Mouse (Mus musculus): Measurements from ENCODE around the gene Ranbp3. TPM values are rescaled to one million over a fixed set of nuclear protein-coding genes. Genes with fewer than 3 reads are reported as not detected.
A peak's percentile ranks its signal among the peaks of the same experiment; 100 is the strongest.
"Not testable (repeated sequence)": the region's sequence is repeated elsewhere in the genome, so short reads cannot be mapped to it uniquely, and the experiment has no call there.

Gene Ranbp3
- polyA plus RNA-seq (2015; fragmentation: Nextera tagmentation; extraction: Ambion mirVana): 49.6 and 50.8 TPM in 2 replicates

- Histone ChIP-seq H3K4me2 (peak within 1 kb of the TSS; percentile 86), H3K27me3 (peaks cover 13% of the 10 kb centered on the region), H3K4me3 (replicated peaks) (peak within 1 kb of the TSS; percentile 81), H3K9me3 (replicated peaks) (no peaks in the 10 kb centered on the region), H3K4me1 (replicated peaks) (peaks cover 64% of the 10 kb centered on the region), H3K27ac (peak within 1 kb of the TSS; percentile 93), H3K36me3 (peaks cover 32% of the 10 kb centered on the region), H3K9ac (peak within 1 kb of the TSS; percentile 94)
- peak; percentile 93 for ATAC-seq (ENCODE audit: low read depth)
- peak; percentile 100 for DNase-seq
- 0% methylated on average over 53 of the region's 66 CpGs for WGBS (ENCODE audit: insufficient replicate concordance)
Observed at GRCm38 (mm10) chr17:56672941-56673646, at the start of gene Ranbp3. Ranbp3 (plus strand) TSS chr17:56673294.

GRCm38 (mm10) chr17:56625495-56625894 is 47.6 kb upstream of the Ranbp3 start:
- H3K4me2 ChIP-seq: peak overlapping the region; percentile 94
- H3K36me3 ChIP-seq: peaks cover 45% of the 10 kb centered on the region
- H3K9me3 ChIP-seq (replicated peaks): no peaks in the 10 kb centered on the region
- H3K27me3 ChIP-seq: peaks cover 2% of the 10 kb centered on the region; the same call in 1 of the 2 replicates
- 45% methylated on average over 3 of the region's 3 CpGs for WGBS (ENCODE audit: insufficient replicate concordance)
- ATAC-seq (ENCODE audit: low read depth) (no peak), DNase-seq (no peak)
- peak overlapping the region; percentile 91 for H3K9ac ChIP-seq
- peak overlapping the region; percentile 97 for H3K4me3 ChIP-seq (replicated peaks)
- H3K27ac ChIP-seq: peak overlapping the region; percentile 65; the same call in 1 of the 2 replicates
- H3K4me1 ChIP-seq (replicated peaks): peaks cover 33% of the 10 kb centered on the region

- no peak; the same call in 1 of the 2 replicates for ATAC-seq (ENCODE audit: low read depth)
- Histone ChIP-seq H3K4me3 (replicated peaks) (peak overlapping the region; percentile 97), H3K4me1 (replicated peaks) (peaks cover 33% of the 10 kb centered on the region), H3K27me3 (peaks cover 6% of the 10 kb centered on the region; the same call in 1 of the 2 replicates), H3K36me3 (peaks cover 38% of the 10 kb centered on the region), H3K4me2 (peak overlapping the region; percentile 94), H3K9me3 (replicated peaks) (no peaks in the 10 kb centered on the region), H3K27ac (peak overlapping the region; percentile 65), H3K9ac (peak overlapping the region; percentile 91)
- 0% methylated on average over 32 of the region's 32 CpGs for WGBS (ENCODE audit: insufficient replicate concordance)
- DNase-seq: no peak
Observed at GRCm38 (mm10) chr17:56626260-56626659, 46.8 kb upstream of the Ranbp3 start.

GRCm38 (mm10) chr17:56626754-56627470 is 46.2 kb upstream of the Ranbp3 start, which contains the start of gene Lonp1:
Lonp1 (minus strand) TSS chr17:56626887.
- no peaks in the 10 kb centered on the region for H3K9me3 ChIP-seq (replicated peaks)
- H3K36me3 ChIP-seq: peaks cover 31% of the 10 kb centered on the region
- ATAC-seq (ENCODE audit: low read depth): peak; percentile 86

GRCm38 (mm10) chr17:56627530-56628277 is 45.4 kb upstream of the Ranbp3 start, which contains the start of gene Catsperd:
Catsperd (plus strand) TSS chr17:56628143.
- 12% methylated on average over 26 of the region's 26 CpGs for WGBS (ENCODE audit: insufficient replicate concordance)
- peak within 1 kb of the TSS; percentile 58 for H3K27ac ChIP-seq
- peak within 1 kb of the TSS; percentile 58 for H3K9ac ChIP-seq
- peaks cover 6% of the 10 kb centered on the region; the same call in 1 of the 2 replicates for H3K27me3 ChIP-seq
- H3K36me3 ChIP-seq: peaks cover 23% of the 10 kb centered on the region
- H3K9me3 ChIP-seq (replicated peaks): no peaks in the 10 kb centered on the region
- peak within 1 kb of the TSS; percentile 94 for H3K4me2 ChIP-seq
- no peak for DNase-seq
- H3K4me1 ChIP-seq (replicated peaks): peaks cover 33% of the 10 kb centered on the region
- peak within 1 kb of the TSS; percentile 97 for H3K4me3 ChIP-seq (replicated peaks)
- peak; percentile 13; the same call in 1 of the 2 replicates for ATAC-seq (ENCODE audit: low read depth)

More at GRCm38 (mm10) chr17:56626754-56627470, 46.2 kb upstream of the Ranbp3 start, which contains the start of gene Lonp1:
- under 1% methylated on average over 51 of the region's 51 CpGs for WGBS (ENCODE audit: insufficient replicate concordance)
- Histone ChIP-seq H3K27me3 (peaks cover 6% of the 10 kb centered on the region; the same call in 1 of the 2 replicates), H3K4me3 (replicated peaks) (peak within 1 kb of the TSS; percentile 97), H3K9ac (peak within 1 kb of the TSS; percentile 91), H3K4me2 (peak within 1 kb of the TSS; percentile 94), H3K27ac (peak within 1 kb of the TSS; percentile 65), H3K4me1 (replicated peaks) (peaks cover 33% of the 10 kb centered on the region)
- peak; percentile 90 for DNase-seq

- not testable (repeated sequence) for H3K9ac ChIP-seq; H3K36me3 ChIP-seq; H3K4me3 ChIP-seq (replicated peaks); H3K27me3 ChIP-seq; ATAC-seq (ENCODE audit: low read depth); DNase-seq; H3K9me3 ChIP-seq (replicated peaks); H3K27ac ChIP-seq; H3K4me2 ChIP-seq
- peaks cover 27% of the 10 kb centered on the region for H3K4me1 ChIP-seq (replicated peaks)
- WGBS (ENCODE audit: insufficient replicate concordance): 74% methylated on average over 27 of the region's 27 CpGs
Observed at GRCm38 (mm10) chr17:56629800-56630781, 43.0 kb upstream of the Ranbp3 start.

- H3K4me1 ChIP-seq (replicated peaks): peaks cover 14% of the 10 kb centered on the region
- 53% methylated on average over 4 of the region's 4 CpGs for WGBS (ENCODE audit: insufficient replicate concordance)
Observed at GRCm38 (mm10) chr17:56631807-56632206, 41.3 kb upstream of the Ranbp3 start.

GRCm38 (mm10) chr17:56634023-56634422 is 39.1 kb upstream of the Ranbp3 start:
- 61% methylated on average over 6 of the region's 6 CpGs for WGBS (ENCODE audit: insufficient replicate concordance)
- Histone ChIP-seq H3K4me2 (no peak overlapping the region), H3K27ac (no peak overlapping the region), H3K9ac (no peak overlapping the region), H3K36me3 (no peaks in the 10 kb centered on the region), H3K4me1 (replicated peaks) (no peaks in the 10 kb centered on the region), H3K4me3 (replicated peaks) (no peak overlapping the region), H3K27me3 (peaks cover 4% of the 10 kb centered on the region; the same call in 1 of the 2 replicates), H3K9me3 (replicated peaks) (no peaks in the 10 kb centered on the region)
- no peak for DNase-seq
- ATAC-seq (ENCODE audit: low read depth): no peak

More at GRCm38 (mm10) chr17:56631807-56632206, 41.3 kb upstream of the Ranbp3 start:
- Histone ChIP-seq H3K9me3 (replicated peaks) (no peaks in the 10 kb centered on the region), H3K9ac (no peak overlapping the region), H3K27ac (no peak overlapping the region), H3K27me3 (peaks cover 6% of the 10 kb centered on the region; the same call in 1 of the 2 replicates), H3K36me3 (no peaks in the 10 kb centered on the region), H3K4me3 (replicated peaks) (no peak overlapping the region), H3K4me2 (no peak overlapping the region)
- DNase-seq (no peak), ATAC-seq (ENCODE audit: low read depth) (no peak)

- Histone ChIP-seq H3K9me3 (replicated peaks) (no peaks in the 10 kb centered on the region), H3K36me3 (no peaks in the 10 kb centered on the region), H3K27me3 (0 out of 2 replicates have a peak, but pooled peaks cover 17% of the 10 kb centered on the region), H3K4me3 (replicated peaks) (no peak overlapping the region), H3K9ac (no peak overlapping the region), H3K4me2 (no peak overlapping the region), H3K4me1 (replicated peaks) (no peaks in the 10 kb centered on the region), H3K27ac (no peak overlapping the region)
- DNase-seq: no peak
- ATAC-seq (ENCODE audit: low read depth): no peak
- 61% methylated on average over 4 of the region's 4 CpGs for WGBS (ENCODE audit: insufficient replicate concordance)
Observed at GRCm38 (mm10) chr17:56643237-56643636, 29.9 kb upstream of the Ranbp3 start.

GRCm38 (mm10) chr17:56647546-56647945 is 25.5 kb upstream of the Ranbp3 start:
- Histone ChIP-seq H3K4me3 (replicated peaks) (no peak overlapping the region), H3K4me2 (no peak overlapping the region), H3K4me1 (replicated peaks) (no peaks in the 10 kb centered on the region), H3K9me3 (replicated peaks) (no peaks in the 10 kb centered on the region), H3K27me3 (0 out of 2 replicates have a peak, but pooled peaks cover 15% of the 10 kb centered on the region), H3K27ac (no peak overlapping the region), H3K9ac (no peak overlapping the region), H3K36me3 (no peaks in the 10 kb centered on the region)
- WGBS (ENCODE audit: insufficient replicate concordance): 55% methylated on average over 11 of the region's 13 CpGs
- ATAC-seq (ENCODE audit: low read depth) (no peak), DNase-seq (no peak)
